Mouse (Mus musculus): ENCODE data around the gene Zfp706.

- TF ChIP-seq POLR2A (IDR thresholded peaks at IDR 0.05; ENCODE audit: insufficient read length, low read depth) (no peak), TCF12 (IDR thresholded peaks at IDR 0.05; ENCODE audit: insufficient read depth, poor library complexity, severe bottlenecking) (no peak)
These were observed 39.3 kb downstream of the Zfp706 start for GRCm38 (mm10) chr15:36968295-36968694.

Data from myocyte (in vitro differentiated cells).